Mouse (Mus musculus) heart, postnatal 36 days (tissue): ENCODE results near the gene Bspry. TPM values are rescaled to one million over a fixed set of nuclear protein-coding genes. Genes with fewer than 3 reads are reported as not detected.

Experiments
- DNase-seq, 2 experiments: peaks; one replicate each; pipeline ENCODE4 v3.0.0; 2021 to 2022
- intact Hi-C: fragments of 180-260 bp; cut with DNase I; formaldehyde crosslinking; loops from one replicate; pipeline ENCODE4 v1.15.1; 2025
- total RNA-seq, 2 experiments: library from RNA; stranded (reverse); gene quantifications; 2 replicates each; pipeline ENCODE4 v1.2.3; 2021

The Bspry gene
- total RNA-seq, 2 experiments from 2014 or later: not detected

- intact Hi-C loops: no loop called here
- DNase-seq: no peak
Observed at GRCm38 (mm10) chr4:62543782-62544181, 63.9 kb downstream of the Bspry start.

- intact Hi-C loops: no loop called here
- DNase-seq: no peak
Observed at GRCm38 (mm10) chr4:62544801-62545200, 64.9 kb downstream of the Bspry start.

Other genes with a start within 250 kb of the Bspry start
- gene Zfp37, start 249.0 kb upstream of the Bspry start, total RNA-seq: 1 to 10 TPM; 1.9 to 2.2 TPM
- 10 to 100 TPM; 17.8 to 29.7 TPM for gene Slc31a2, start 217.5 kb upstream of the Bspry start, total RNA-seq
- 10 to 100 TPM; 19.3 to 23.2 TPM for gene Fkbp15, start 119.5 kb upstream of the Bspry start, total RNA-seq
- 10 to 100 TPM; 18.8 to 20.3 TPM for gene Slc31a1, start 119.3 kb upstream of the Bspry start, total RNA-seq
- gene Cdc26, start 71.4 kb upstream of the Bspry start, total RNA-seq: 10 to 100 TPM; 42.7 to 43.6 TPM
- gene Prpf4, start 71.3 kb upstream of the Bspry start, total RNA-seq: 10 to 100 TPM in 1 of 2 experiments, 1 to 10 TPM in 1; 10.0 to 10.6 TPM
- not detected for gene Rnf183, start 44.8 kb upstream of the Bspry start, total RNA-seq
- under 1 TPM; 0.24 to 0.53 TPM for gene Wdr31, start 9.2 kb upstream of the Bspry start, total RNA-seq
- 1 to 10 TPM; 3.2 to 3.8 TPM for gene Hdhd3, start 23.4 kb downstream of the Bspry start, total RNA-seq
- 10 to 100 TPM; 68.1 to 68.2 TPM for gene Alad, start 39.9 kb downstream of the Bspry start, total RNA-seq
- gene Pole3, start 45.0 kb downstream of the Bspry start, total RNA-seq: 10 to 100 TPM; 17.1 to 20.2 TPM
- gene 4933430I17Rik, start 45.3 kb downstream of the Bspry start, total RNA-seq: under 1 TPM in 1 of 2 experiments, not detected in 1; 0.22 TPM
- gene Rgs3, start 79.8 kb downstream of the Bspry start, total RNA-seq: 10 to 100 TPM; 26.8 to 37.1 TPM